Mouse (Mus musculus): ENCODE measurements around the gene Cpt1c. TPM values are rescaled to one million over a fixed set of nuclear protein-coding genes. Genes with fewer than 3 reads are reported as not detected.
A peak's percentile ranks its signal among the peaks of the same experiment; 100 is the strongest.

Cpt1c gene
- total and polyA plus RNA-seq, 3 experiments, result 1.5 to 9.7 (median 2.1) TPM

DNA sequence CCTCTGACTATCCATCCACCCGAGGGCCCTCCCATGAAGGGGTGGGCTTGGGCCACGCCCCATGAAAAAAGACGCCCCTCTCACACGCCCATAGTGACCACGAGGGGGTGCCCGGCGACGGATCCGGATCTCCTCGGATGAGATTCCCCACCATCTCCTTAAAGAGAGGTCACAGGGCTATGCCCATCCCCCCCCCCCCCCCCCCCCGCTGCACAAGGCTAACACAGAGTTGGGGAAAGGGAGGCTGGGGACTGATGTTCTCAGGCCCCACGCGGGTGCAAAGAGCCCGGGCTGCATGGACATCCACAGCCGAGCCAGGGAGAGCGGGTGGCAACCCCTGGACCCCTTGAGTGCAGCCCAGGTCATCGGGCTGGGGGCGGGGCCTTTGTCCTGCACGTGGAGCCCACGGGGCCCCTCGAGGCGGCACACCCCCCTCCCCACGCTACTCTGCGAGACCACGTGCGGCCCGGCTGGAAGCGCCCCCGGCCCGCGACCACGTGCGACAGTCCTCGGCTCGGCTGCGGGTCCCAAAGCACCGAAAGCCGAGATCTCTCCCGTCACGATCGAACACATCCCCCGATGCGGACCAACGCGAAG is 11.0 kb upstream of the Cpt1c start:
- intact Hi-C loops (cut with DNase I), result loop anchor here (2.0 to 5.0 kb wide), 2 partner anchors 33 to 67 kb away; partner anchors contain the start of gene Prr12
- H3K36me3 ChIP-seq (ENCODE audit: control insufficient read depth, insufficient read depth, low read length), result no peaks in the 10 kb centered on the region
- 1% methylated on average over 45 of the region's 45 CpGs for WGBS

DNA sequence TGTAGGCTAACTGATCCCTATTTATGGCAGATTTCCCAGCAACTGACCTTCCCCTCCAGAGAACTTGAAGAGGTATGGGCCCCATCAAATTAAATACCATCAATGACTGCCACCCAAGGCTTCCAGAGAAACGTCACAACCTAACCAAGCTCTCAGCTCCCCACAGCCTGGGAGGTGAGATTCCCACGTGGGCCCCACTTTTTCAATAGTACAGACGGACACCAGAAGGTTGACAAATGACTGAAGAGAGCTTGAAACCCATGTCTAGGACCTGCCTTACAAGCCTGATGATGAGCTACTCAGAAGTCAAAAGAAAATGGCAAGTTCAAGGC is 10.1 kb upstream of the Cpt1c start:
- H3K27me3 ChIP-seq (ENCODE audit: control insufficient read depth, insufficient read depth, low read length), result no peaks in the 10 kb centered on the region
- H3K36me3 ChIP-seq (ENCODE audit: control insufficient read depth, insufficient read depth, low read length), result no peaks in the 10 kb centered on the region
- TF ChIP-seq POLR2A (IDR thresholded peaks at IDR 0.05; ENCODE audit: insufficient read depth, low read depth, low read length) (no peak), EP300 (IDR thresholded peaks at IDR 0.05; ENCODE audit: insufficient read depth, low read depth, low read length) (no peak), CTCF (IDR thresholded peaks at IDR 0.05) (no peak)
- no peak overlapping the region for H3K9ac ChIP-seq (ENCODE audit: low read depth, low read length)
- H3K4me3 ChIP-seq, result no peak overlapping the region
- H3K4me1 ChIP-seq (ENCODE audit: control insufficient read depth, insufficient read depth, low read length), result peaks cover 7% of the 10 kb centered on the region
- intact Hi-C loops (cut with DNase I), result loop anchor here (2.0 to 5.0 kb wide), 4 partner anchors 34 to 218 kb away; partner anchors contain the start of genes Ccdc155, Flt3l, Gm45713 and Prr12
- H3K27ac ChIP-seq, result no peak overlapping the region
- 54% methylated on average over 3 of the region's 3 CpGs for WGBS
- no peak for DNase-seq
- H3K79me2 ChIP-seq (replicated peaks; ENCODE audit: control insufficient read depth, insufficient read depth, low read length), result peaks cover 3% of the 10 kb centered on the region

More for the DNA sequence above, 11.0 kb upstream of the Cpt1c start:
- Histone ChIP-seq H3K4me1 (ENCODE audit: control insufficient read depth, insufficient read depth, low read length) (peaks cover 7% of the 10 kb centered on the region), H3K4me3 (peak overlapping the region; percentile 100), H3K27ac (peak overlapping the region; percentile 94), H3K9ac (ENCODE audit: low read depth, low read length) (peak overlapping the region; percentile 92), H3K27me3 (ENCODE audit: control insufficient read depth, insufficient read depth, low read length) (no peaks in the 10 kb centered on the region), H3K79me2 (replicated peaks; ENCODE audit: control insufficient read depth, insufficient read depth, low read length) (peaks cover 3% of the 10 kb centered on the region)
- DNase-seq, result peak; percentile 73
- TF ChIP-seq CTCF (IDR thresholded peaks at IDR 0.05) (peak; percentile 49), POLR2A (IDR thresholded peaks at IDR 0.05; ENCODE audit: insufficient read depth, low read depth, low read length) (no peak)

DNA sequence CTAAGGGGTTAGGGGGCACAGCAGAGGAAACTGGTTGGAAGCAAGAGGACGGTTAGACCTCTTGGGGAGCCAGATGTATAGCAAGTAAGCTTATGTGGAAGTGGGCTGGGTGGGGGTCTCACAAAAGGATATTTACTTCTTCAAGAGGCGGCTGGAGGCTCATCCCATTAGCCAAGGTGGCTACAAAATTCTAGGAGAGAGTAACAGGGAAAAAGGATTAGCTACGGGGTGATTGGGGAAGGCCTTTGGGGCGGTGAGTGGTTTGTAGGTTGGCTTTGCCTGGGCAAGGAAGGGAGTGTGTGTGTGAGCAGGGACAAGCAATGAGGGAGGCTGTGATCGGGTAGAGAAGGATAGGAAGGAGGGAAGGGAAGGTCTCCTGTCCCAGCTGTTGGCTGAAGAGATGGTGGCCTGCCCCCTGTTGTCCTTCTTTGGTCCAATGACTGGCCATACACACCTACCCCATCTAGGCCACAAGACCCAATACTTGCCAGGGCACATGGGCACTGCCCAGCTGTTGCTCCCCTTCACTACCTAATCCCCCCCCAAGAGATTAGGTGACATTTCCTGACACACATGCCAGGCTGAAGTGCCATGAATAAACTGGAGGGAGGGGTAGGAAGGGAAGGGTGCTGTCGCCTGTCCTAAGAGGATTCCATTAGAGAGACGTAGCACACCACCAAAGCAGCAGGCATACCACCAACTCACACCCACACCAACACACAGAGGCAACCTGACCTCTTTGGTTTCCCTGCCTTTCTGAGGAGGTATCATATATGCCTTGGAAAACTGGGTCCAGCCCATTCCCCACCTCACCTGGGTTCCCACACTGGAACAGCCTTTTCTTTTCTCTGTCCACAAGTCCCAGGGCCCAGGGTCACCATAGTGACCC is 9.5 kb upstream of the Cpt1c start:
- TF ChIP-seq POLR2A (IDR thresholded peaks at IDR 0.05; ENCODE audit: insufficient read depth, low read depth, low read length), result no peak
- no peak for TF ChIP-seq CTCF (IDR thresholded peaks at IDR 0.05)
- Histone ChIP-seq H3K36me3 (ENCODE audit: control insufficient read depth, insufficient read depth, low read length) (no peaks in the 10 kb centered on the region), H3K27ac (no peak overlapping the region), H3K79me2 (replicated peaks; ENCODE audit: control insufficient read depth, insufficient read depth, low read length) (peaks cover 3% of the 10 kb centered on the region), H3K4me3 (no peak overlapping the region), H3K9ac (ENCODE audit: low read depth, low read length) (no peak overlapping the region), H3K4me1 (ENCODE audit: control insufficient read depth, insufficient read depth, low read length) (peaks cover 7% of the 10 kb centered on the region), H3K27me3 (ENCODE audit: control insufficient read depth, insufficient read depth, low read length) (no peaks in the 10 kb centered on the region)
- WGBS, result 60% methylated on average over 7 of the region's 7 CpGs
- intact Hi-C loops (cut with DNase I), result loop anchor here (1.0 to 5.0 kb wide), 4 partner anchors 35 to 218 kb away; partner anchors contain the start of genes Ccdc155, Flt3l and Gm45713
- no peak for DNase-seq

DNA sequence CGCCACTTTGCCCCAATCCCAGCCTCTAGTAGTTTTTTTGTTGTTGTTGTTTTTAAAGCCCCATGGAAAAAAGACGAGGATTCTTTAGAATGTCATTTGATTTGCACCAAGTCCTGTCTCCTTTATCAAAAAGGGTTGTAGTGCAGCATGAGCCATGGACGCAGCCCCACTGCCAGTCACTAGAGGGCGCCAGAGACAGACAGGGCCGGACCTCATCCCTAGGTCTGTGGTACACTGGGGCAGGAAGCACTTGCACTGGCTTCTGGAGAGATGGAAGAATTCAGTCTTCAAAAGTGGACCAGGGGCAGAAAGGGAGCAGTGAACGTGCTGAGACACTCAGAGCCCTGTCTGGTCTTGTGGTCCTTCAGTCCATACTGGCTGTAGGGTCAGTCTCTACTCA is 8.4 kb upstream of the Cpt1c start:
- no peaks in the 10 kb centered on the region for H3K36me3 ChIP-seq (ENCODE audit: control insufficient read depth, insufficient read depth, low read length)
- TF ChIP-seq EP300 (IDR thresholded peaks at IDR 0.05; ENCODE audit: insufficient read depth, low read depth, low read length) (peak; percentile 89), CTCF (IDR thresholded peaks at IDR 0.05) (peak; percentile 99), POLR2A (IDR thresholded peaks at IDR 0.05; ENCODE audit: insufficient read depth, low read depth, low read length) (no peak)
- intact Hi-C loops (cut with DNase I), result loop anchor here (1.0 to 5.0 kb wide), 3 partner anchors 85 to 219 kb away; partner anchors contain the start of genes Ccdc155, Flt3l and Gm45713
- H3K27me3 ChIP-seq (ENCODE audit: control insufficient read depth, insufficient read depth, low read length), result no peaks in the 10 kb centered on the region
- H3K9ac ChIP-seq (ENCODE audit: low read depth, low read length), result no peak overlapping the region
- no peak overlapping the region for H3K27ac ChIP-seq
- H3K4me1 ChIP-seq (ENCODE audit: control insufficient read depth, insufficient read depth, low read length), result peaks cover 6% of the 10 kb centered on the region
- H3K4me3 ChIP-seq, result no peak overlapping the region
- DNase-seq, result peak; percentile 84 to 90
- H3K79me2 ChIP-seq (replicated peaks; ENCODE audit: control insufficient read depth, insufficient read depth, low read length), result peaks cover 3% of the 10 kb centered on the region
- 23% methylated on average over 6 of the region's 6 CpGs for WGBS

DNA sequence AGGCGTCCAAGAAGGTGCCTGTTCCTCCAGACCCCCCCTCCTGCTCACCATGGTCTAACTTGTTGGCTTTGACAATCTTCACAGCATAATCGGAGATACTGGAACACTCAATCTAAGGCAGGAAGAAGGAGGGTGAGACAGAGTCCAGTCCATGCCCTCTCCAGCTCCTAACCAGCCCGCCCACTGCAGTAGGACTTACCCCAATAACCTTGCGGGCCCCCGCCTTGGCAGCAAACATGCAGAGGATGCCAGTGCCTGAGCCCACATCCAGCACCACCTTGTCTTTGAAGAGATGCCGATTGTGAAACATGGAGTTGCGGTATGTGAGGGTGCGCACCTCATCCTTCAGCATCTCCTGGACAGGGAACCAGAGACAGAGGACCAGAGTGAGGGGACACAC is 6.9 kb upstream of the Cpt1c start:
- Histone ChIP-seq H3K27me3 (ENCODE audit: control insufficient read depth, insufficient read depth, low read length) (no peaks in the 10 kb centered on the region), H3K4me3 (no peak overlapping the region), H3K79me2 (replicated peaks; ENCODE audit: control insufficient read depth, insufficient read depth, low read length) (peaks cover 3% of the 10 kb centered on the region), H3K27ac (no peak overlapping the region), H3K36me3 (ENCODE audit: control insufficient read depth, insufficient read depth, low read length) (no peaks in the 10 kb centered on the region), H3K9ac (ENCODE audit: low read depth, low read length) (no peak overlapping the region), H3K4me1 (ENCODE audit: control insufficient read depth, insufficient read depth, low read length) (peaks cover 2% of the 10 kb centered on the region)
- intact Hi-C loops (cut with DNase I), result loop anchor here (5.0 kb wide), 2 partner anchors 156 to 221 kb away; partner anchors contain the start of genes Ccdc155, Flt3l and Gm45713
- 91% methylated on average over 8 of the region's 8 CpGs for WGBS
- no peak for TF ChIP-seq POLR2A (IDR thresholded peaks at IDR 0.05; ENCODE audit: insufficient read depth, low read depth, low read length)
- TF ChIP-seq CTCF (IDR thresholded peaks at IDR 0.05), result no peak
- TF ChIP-seq EP300 (IDR thresholded peaks at IDR 0.05; ENCODE audit: insufficient read depth, low read depth, low read length), result no peak
- DNase-seq, result no peak

DNA sequence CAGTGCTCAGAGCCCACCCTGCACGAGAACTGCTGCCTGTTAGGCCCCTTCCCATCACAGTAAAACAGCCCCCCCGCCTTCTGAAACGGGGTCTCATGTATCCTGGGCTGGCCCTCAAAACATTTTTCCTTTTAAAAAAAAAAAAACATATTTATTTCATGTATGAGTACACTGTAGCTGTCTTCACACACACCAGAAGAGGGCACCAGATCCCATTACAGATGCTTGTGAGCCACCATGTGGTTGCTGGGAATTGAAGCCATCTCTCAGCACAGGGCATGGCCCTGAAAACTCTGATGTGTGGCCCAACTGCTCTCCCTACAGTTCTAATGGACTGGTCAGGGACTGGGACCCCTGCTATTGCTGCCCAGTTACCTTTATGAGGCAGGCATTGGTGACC is 3.6 kb upstream of the Cpt1c start:
- DNase-seq, result no peak
- Histone ChIP-seq H3K27me3 (ENCODE audit: control insufficient read depth, insufficient read depth, low read length) (no peaks in the 10 kb centered on the region), H3K79me2 (replicated peaks; ENCODE audit: control insufficient read depth, insufficient read depth, low read length) (no peaks in the 10 kb centered on the region), H3K27ac (no peak overlapping the region), H3K9ac (ENCODE audit: low read depth, low read length) (no peak overlapping the region), H3K4me3 (no peak overlapping the region), H3K4me1 (ENCODE audit: control insufficient read depth, insufficient read depth, low read length) (peaks cover 3% of the 10 kb centered on the region), H3K36me3 (ENCODE audit: control insufficient read depth, insufficient read depth, low read length) (no peaks in the 10 kb centered on the region)
- no peak for TF ChIP-seq CTCF (IDR thresholded peaks at IDR 0.05)
- no peak for TF ChIP-seq EP300 (IDR thresholded peaks at IDR 0.05; ENCODE audit: insufficient read depth, low read depth, low read length)
- no peak for TF ChIP-seq POLR2A (IDR thresholded peaks at IDR 0.05; ENCODE audit: insufficient read depth, low read depth, low read length)
- intact Hi-C loops (cut with DNase I), result no loop called here
- 91% methylated on average over 3 of the region's 3 CpGs for WGBS

Data from heart, adult 2 months (tissue).